Mouse (Mus musculus) neural tube, embryonic 15.5 days (tissue): ENCODE data around the gene Minpp1. TPM values are rescaled to one million over a fixed set of nuclear protein-coding genes. Genes with fewer than 3 reads are reported as not detected.

Experiments used
- polyA plus RNA-seq: library from polyadenylated mRNA; unstranded; fragments of >200 nt; fragmentation: Nextera tagmentation; extraction: Ambion mirVana; gene quantifications from 2 replicates; pipeline ENCODE4 v1.2.1, GENCODE M21; 2015

Minpp1 gene
- polyA plus RNA-seq, 1 experiment from 2014 or later, result 62.0 TPM

Other genes starting within 250 kb of the Minpp1 start
- 24.6 and 26.3 TPM in 2 replicates for gene Sgms1, start 96.1 kb upstream of the Minpp1 start, polyA plus RNA-seq
- 49.6 and 63.2 TPM in 2 replicates for gene Rpl9-ps6, start 19.2 kb upstream of the Minpp1 start, polyA plus RNA-seq
- 1.7 and 1.9 TPM in 2 replicates for gene Papss2, start 110.0 kb downstream of the Minpp1 start, polyA plus RNA-seq